Mouse (Mus musculus): ENCODE measurements around the gene Fam76b. TPM values are rescaled to one million over a fixed set of nuclear protein-coding genes. Genes with fewer than 3 reads are reported as not detected.

The Fam76b gene
- polyA plus RNA-seq, 2 experiments, result 8.5 to 11.7 TPM

DNA sequence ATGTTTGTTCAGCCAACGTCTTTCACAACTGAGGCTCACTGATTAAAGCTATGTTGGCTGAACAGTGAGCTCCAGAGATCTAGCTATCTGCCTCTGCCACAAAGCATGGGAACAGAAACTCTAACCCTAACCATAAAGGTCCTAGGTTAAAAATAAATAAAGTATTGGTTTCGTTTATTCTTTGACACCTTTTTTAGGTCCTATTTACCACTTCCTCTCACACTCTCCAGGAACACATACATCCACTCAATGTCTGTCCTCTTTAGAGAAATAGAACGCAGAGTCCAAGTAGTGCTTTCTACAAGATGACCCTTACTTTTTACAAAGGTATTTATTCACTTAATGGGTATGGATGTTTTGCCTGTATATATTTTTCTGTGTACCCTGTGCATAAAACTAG lies 6.7 kb upstream of the Fam76b start:
- Histone ChIP-seq H3K4me2 (ENCODE audit: low read depth) (no peak overlapping the region), H3K4me1 (replicated peaks; ENCODE audit: control insufficient read depth in 2 of 2, insufficient read depth in 2 of 2, low read length in 1 of 2) (peaks cover 11 to 14% of the 10 kb centered on the region in 2 experiments), H3K4me3 (ENCODE audit: insufficient read depth in 1 of 2, low read depth in 2 of 2, low read length in 2 of 2) (no peak overlapping the region), H3K27me3 (ENCODE audit: control insufficient read depth, insufficient read depth, low read length) (no peaks in the 10 kb centered on the region), H3K27ac (no peak overlapping the region), H3K36me3 (replicated peaks; ENCODE audit: control insufficient read depth, insufficient read depth, low read depth) (peaks cover 49% of the 10 kb centered on the region), H3K9me3 (ENCODE audit: control insufficient read depth, low read length) (no peaks in the 10 kb centered on the region), H3K9ac (replicated peaks) (no peak overlapping the region)
- WGBS (ENCODE audit: insufficient replicate concordance), result 80% methylated on average over 3 of the region's 3 CpGs
- no peak for TF ChIP-seq CTCF (IDR thresholded peaks at IDR 0.05; ENCODE audit: low read depth)
- no peak for TF ChIP-seq EP300 (IDR thresholded peaks at IDR 0.05; ENCODE audit: low read depth)
- ATAC-seq (ENCODE audit: insufficient read depth), result no peak
- no peak for DNase-seq (ENCODE audit: low read depth in 3 of 3, low spot score in 3 of 3)

GRCm38 (mm10) chr9:13825896-13826295 lies 1.6 kb upstream of the Fam76b start:
- 1% methylated on average over 8 of the region's 8 CpGs for WGBS (ENCODE audit: insufficient replicate concordance)
- TF ChIP-seq CTCF (IDR thresholded peaks at IDR 0.05; ENCODE audit: low read depth) (no peak), EP300 (IDR thresholded peaks at IDR 0.05; ENCODE audit: low read depth) (peak; percentile 89)
- no peaks in the 10 kb centered on the region for H3K27me3 ChIP-seq (ENCODE audit: control insufficient read depth, insufficient read depth, low read length)
- H3K9me3 ChIP-seq (ENCODE audit: control insufficient read depth, low read length), result no peaks in the 10 kb centered on the region
- peak overlapping the region; percentile 92 for H3K27ac ChIP-seq
- H3K4me3 ChIP-seq (ENCODE audit: insufficient read depth in 1 of 2, low read depth in 2 of 2, low read length in 2 of 2), result peak overlapping the region; percentile 81 to 85
- H3K9ac ChIP-seq (replicated peaks), result peak overlapping the region; percentile 87
- DNase-seq (ENCODE audit: low read depth in 3 of 3, low spot score in 3 of 3) (peak; percentile 47 to 69 (median 59)), ATAC-seq (ENCODE audit: insufficient read depth) (no peak)
- peaks cover 11 to 18% of the 10 kb centered on the region in 2 experiments for H3K4me1 ChIP-seq (replicated peaks; ENCODE audit: control insufficient read depth in 2 of 2, insufficient read depth in 2 of 2, low read length in 1 of 2)
- peak overlapping the region; percentile 78 for H3K4me2 ChIP-seq (ENCODE audit: low read depth)
- peaks cover 10% of the 10 kb centered on the region for H3K36me3 ChIP-seq (replicated peaks; ENCODE audit: control insufficient read depth, insufficient read depth, low read depth)

DNA sequence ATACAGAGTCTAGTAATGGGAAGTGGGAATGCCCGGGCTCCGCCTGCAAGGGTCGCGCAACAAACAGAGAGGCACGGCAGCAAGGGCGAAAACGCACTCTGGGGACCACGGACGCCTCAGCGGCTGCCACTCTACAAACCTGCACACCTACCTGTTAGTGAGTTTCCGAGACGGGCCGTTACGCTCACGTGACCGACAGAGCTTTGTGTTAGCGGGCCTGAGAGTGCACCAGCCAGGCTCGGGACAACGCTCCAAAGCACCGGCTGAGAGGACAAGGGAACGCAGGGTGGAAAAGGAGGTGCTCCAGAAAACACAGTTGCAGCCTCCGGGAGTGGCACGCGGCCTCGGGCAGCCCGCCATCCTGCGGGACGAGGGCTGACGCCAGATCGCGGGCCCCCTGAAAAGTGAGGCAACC lies 1.1 kb upstream of the Fam76b start:
- DNase-seq (ENCODE audit: low read depth in 3 of 3, low spot score in 3 of 3) (peak; percentile 41 to 62 (median 59)), ATAC-seq (ENCODE audit: insufficient read depth) (peak; percentile 22)
- 0% methylated on average over 31 of the region's 31 CpGs for WGBS (ENCODE audit: insufficient replicate concordance)
- H3K27me3 ChIP-seq (ENCODE audit: control insufficient read depth, insufficient read depth, low read length), result no peaks in the 10 kb centered on the region
- peak overlapping the region; percentile 92 for H3K27ac ChIP-seq
- TF ChIP-seq EP300 (IDR thresholded peaks at IDR 0.05; ENCODE audit: low read depth) (no peak), CTCF (IDR thresholded peaks at IDR 0.05; ENCODE audit: low read depth) (no peak)
- H3K9me3 ChIP-seq (ENCODE audit: control insufficient read depth, low read length), result no peaks in the 10 kb centered on the region
- H3K4me3 ChIP-seq (ENCODE audit: insufficient read depth in 1 of 2, low read depth in 2 of 2, low read length in 2 of 2), result peak overlapping the region; percentile 81 to 85
- H3K4me1 ChIP-seq (replicated peaks; ENCODE audit: control insufficient read depth in 2 of 2, insufficient read depth in 2 of 2, low read length in 1 of 2), result peaks cover 11 to 18% of the 10 kb centered on the region in 2 experiments
- H3K4me2 ChIP-seq (ENCODE audit: low read depth), result peak overlapping the region; percentile 78
- peak overlapping the region; percentile 87 for H3K9ac ChIP-seq (replicated peaks)
- H3K36me3 ChIP-seq (replicated peaks; ENCODE audit: control insufficient read depth, insufficient read depth, low read depth), result peaks cover 10% of the 10 kb centered on the region

DNA sequence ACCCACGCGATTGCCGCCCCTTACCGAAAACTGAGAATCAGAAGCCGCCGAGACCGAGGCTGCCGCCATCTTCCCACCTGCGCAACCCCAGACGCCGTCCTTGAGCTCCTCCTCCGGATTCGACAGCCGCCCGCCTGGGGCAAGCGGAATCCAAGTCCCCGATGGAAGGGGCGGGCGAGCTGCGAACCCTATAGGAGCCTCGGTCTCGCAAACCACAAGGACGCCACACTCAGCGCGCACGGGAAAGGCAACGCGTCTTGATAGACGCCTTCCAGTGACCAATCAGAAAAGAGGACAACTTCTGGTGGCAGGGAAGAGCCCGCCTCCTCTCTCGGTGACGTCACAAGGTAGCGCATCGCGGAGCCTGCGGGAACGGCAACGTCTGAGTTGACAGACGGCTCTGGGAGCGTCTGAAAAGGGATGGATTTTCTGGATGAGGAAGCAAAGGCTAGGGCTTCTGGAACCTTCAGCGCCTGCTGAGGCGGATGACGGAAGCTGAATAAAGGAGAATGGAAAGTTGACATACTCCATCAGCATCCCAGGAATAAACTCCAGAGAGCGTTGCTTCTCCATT lies 597 bp upstream of the Fam76b start, which contains the start of gene Cep57:
TSS of gene Cep57 (minus strand) at position 276 of the 574 bp plus-strand sequence.
- H3K4me1 ChIP-seq (replicated peaks; ENCODE audit: control insufficient read depth in 2 of 2, insufficient read depth in 2 of 2, low read length in 1 of 2), result peaks cover 11 to 18% of the 10 kb centered on the region in 2 experiments
- peaks cover 14% of the 10 kb centered on the region for H3K36me3 ChIP-seq (replicated peaks; ENCODE audit: control insufficient read depth, insufficient read depth, low read depth)
- ATAC-seq (ENCODE audit: insufficient read depth), result peak; percentile 84
- WGBS (ENCODE audit: insufficient replicate concordance), result under 1% methylated on average over 44 of the region's 44 CpGs
- H3K27me3 ChIP-seq (ENCODE audit: control insufficient read depth, insufficient read depth, low read length), result no peaks in the 10 kb centered on the region
- no peaks in the 10 kb centered on the region for H3K9me3 ChIP-seq (ENCODE audit: control insufficient read depth, low read length)
- H3K9ac ChIP-seq (replicated peaks), result peak within 1 kb of the TSS; percentile 87
- DNase-seq (ENCODE audit: low read depth in 3 of 3, low spot score in 3 of 3), result peak; percentile 98
- peak within 1 kb of the TSS; percentile 84 for H3K4me2 ChIP-seq (ENCODE audit: low read depth)
- TF ChIP-seq CTCF (IDR thresholded peaks at IDR 0.05; ENCODE audit: low read depth), result no peak
- TF ChIP-seq EP300 (IDR thresholded peaks at IDR 0.05; ENCODE audit: low read depth), result no peak
- H3K4me3 ChIP-seq (ENCODE audit: insufficient read depth in 1 of 2, low read depth in 2 of 2, low read length in 2 of 2), result peak within 1 kb of the TSS; percentile 81 to 89
- peak within 1 kb of the TSS; percentile 92 for H3K27ac ChIP-seq

GRCm38 (mm10) chr9:13828087-13828441 lies 548 bp downstream of the Fam76b start:
- H3K9me3 ChIP-seq (ENCODE audit: control insufficient read depth, low read length), result no peaks in the 10 kb centered on the region
- H3K4me3 ChIP-seq (ENCODE audit: insufficient read depth in 1 of 2, low read depth in 2 of 2, low read length in 2 of 2), result peak overlapping the region; percentile 78 to 89
- TF ChIP-seq CTCF (IDR thresholded peaks at IDR 0.05; ENCODE audit: low read depth), result no peak; the same call in 1 of the 2 replicates
- TF ChIP-seq EP300 (IDR thresholded peaks at IDR 0.05; ENCODE audit: low read depth), result no peak
- H3K27ac ChIP-seq, result peak overlapping the region; percentile 76
- peaks cover 11 to 14% of the 10 kb centered on the region in 2 experiments for H3K4me1 ChIP-seq (replicated peaks; ENCODE audit: control insufficient read depth in 2 of 2, insufficient read depth in 2 of 2, low read length in 1 of 2)
- H3K27me3 ChIP-seq (ENCODE audit: control insufficient read depth, insufficient read depth, low read length), result no peaks in the 10 kb centered on the region
- peak overlapping the region; percentile 84 for H3K4me2 ChIP-seq (ENCODE audit: low read depth)
- H3K9ac ChIP-seq (replicated peaks), result peak overlapping the region; percentile 76
- under 1% methylated on average over 23 of the region's 23 CpGs for WGBS (ENCODE audit: insufficient replicate concordance)
- H3K36me3 ChIP-seq (replicated peaks; ENCODE audit: control insufficient read depth, insufficient read depth, low read depth), result peaks cover 22% of the 10 kb centered on the region
- ATAC-seq (ENCODE audit: insufficient read depth), result peak; percentile 22
- DNase-seq (ENCODE audit: low read depth in 3 of 3, low spot score in 3 of 3), result peak in 2 of 3 experiments; percentile 29 to 47

Data from liver, embryonic 14.5 days (tissue).